Mouse (Mus musculus) CH12.LX (cell line): ENCODE measurements around the gene Brwd3. TPM values are rescaled to one million over a fixed set of nuclear protein-coding genes. Genes with fewer than 3 reads are reported as not detected.

Experiments used
- DNase-seq: peaks from one replicate; pipeline ENCODE4 v3.0.0-alpha.2; 2013; ENCODE audit errors: extremely low read depth
- H3K27ac ChIP-seq: 2 replicates; pipeline ENCODE4 v1.5.1; 2012; ENCODE audit warnings: low read depth, mild to moderate bottlenecking, control low read depth, moderate library complexity; ENCODE audit not compliant: insufficient read depth
- H3K27me3 ChIP-seq: replicated peaks from 2 replicates; pipeline ENCODE3; 2012; ENCODE audit warnings: inconsistent platforms
- H3K36me3 ChIP-seq, 2 experiments: replicated peaks in 1 of 2; 2 replicates each; pipeline versions ENCODE3 to v1.6.1; 2012; ENCODE audit warnings: inconsistent platforms in 1 of 2, low read length in 1 of 2, mild to moderate bottlenecking in 1 of 2, mixed read lengths in 1 of 2, moderate library complexity in 1 of 2; ENCODE audit not compliant: control insufficient read depth in 1 of 2, insufficient read depth in 1 of 2
- H3K4me1 ChIP-seq, 2 experiments: 2 replicates each; pipeline ENCODE4 v1.6.1; 2012; ENCODE audit warnings: inconsistent platforms in 1 of 2, moderate library complexity in 1 of 2; ENCODE audit not compliant: insufficient read depth in 2 of 2, control insufficient read depth in 1 of 2
- H3K4me2 ChIP-seq: 2 replicates; pipeline ENCODE4 v1.6.1; 2012; ENCODE audit warnings: low read depth, mild to moderate bottlenecking, control low read depth; ENCODE audit not compliant: poor library complexity, insufficient read depth, severe bottlenecking
- H3K4me3 ChIP-seq, 3 experiments: fragments of 150-350 bp in 1 of 3; sonication (generic) in 1 of 3; replicated peaks in 1 of 3; 2 replicates each; pipeline versions ENCODE3 to v1.5.1; 2011 to 2012; ENCODE audit warnings: low read depth in 2 of 3, low read length in 2 of 3, mild to moderate bottlenecking in 2 of 3, moderate library complexity in 2 of 3, control low read depth in 1 of 3, improper control_type of control experiment in 1 of 3, inconsistent platforms in 1 of 3, mixed read lengths in 1 of 3; ENCODE audit not compliant: poor library complexity in 1 of 3
- H3K79me2 ChIP-seq: replicated peaks from 2 replicates; pipeline ENCODE4 v1.6.1; 2012; ENCODE audit warnings: mild to moderate bottlenecking, moderate library complexity; ENCODE audit not compliant: control insufficient read depth, poor library complexity, insufficient read depth, severe bottlenecking; ENCODE audit errors: extremely low read depth
- H3K9ac ChIP-seq: 2 replicates; pipeline ENCODE4 v1.6.1; 2012; ENCODE audit warnings: low read depth, mild to moderate bottlenecking, control low read depth, moderate library complexity; ENCODE audit not compliant: insufficient read depth
- H3K9me3 ChIP-seq: replicated peaks from 2 replicates; pipeline ENCODE3; 2012; ENCODE audit warnings: low read length, inconsistent platforms, mixed read lengths
- BHLHE40 ChIP-seq: IDR thresholded peaks from 2 replicates; pipeline ENCODE4 v1.6.1; 2011; ENCODE audit warnings: mild to moderate bottlenecking, low read depth, low read length, improper control_type of control experiment
- CHD1 ChIP-seq: IDR thresholded peaks from 2 replicates; pipeline ENCODE4 v1.6.1; 2012; ENCODE audit warnings: low read depth, low read length, improper control_type of control experiment, inconsistent platforms
- CHD2 ChIP-seq: IDR thresholded peaks from 2 replicates; pipeline ENCODE4 v1.6.1; 2011; ENCODE audit warnings: low read length, improper control_type of control experiment
- CTCF ChIP-seq, 2 experiments: IDR thresholded peaks in 1 of 2; conservative IDR thresholded peaks in 1 of 2; 2 replicates each; pipeline ENCODE4 v1.5.1; 2011 to 2012; ENCODE audit warnings: low read depth in 2 of 2, low read length in 2 of 2, improper control_type of control experiment in 1 of 2, inconsistent platforms in 1 of 2, mild to moderate bottlenecking in 1 of 2, moderate library complexity in 1 of 2
- ELF1 ChIP-seq: IDR thresholded peaks from 2 replicates; pipeline ENCODE4 v1.6.1; 2014; ENCODE audit warnings: low read depth, mild to moderate bottlenecking, inconsistent platforms, low read length, improper control_type of control experiment
- EP300 ChIP-seq: IDR thresholded peaks from 2 replicates; pipeline ENCODE4 v1.6.1; 2011; ENCODE audit warnings: low read length, improper control_type of control experiment
- ETS1 ChIP-seq: conservative IDR thresholded peaks from 2 replicates; pipeline ENCODE4 v1.6.1; 2012; ENCODE audit warnings: low read depth, mild to moderate bottlenecking, inconsistent platforms, low read length, improper control_type of control experiment, moderate library complexity
- HCFC1 ChIP-seq: IDR thresholded peaks from 2 replicates; pipeline ENCODE4 v1.6.1; 2012; ENCODE audit warnings: low read depth, mild to moderate bottlenecking, inconsistent platforms, low read length, improper control_type of control experiment
- JUN ChIP-seq: IDR thresholded peaks from 2 replicates; pipeline ENCODE4 v1.6.1; 2011; ENCODE audit warnings: low read depth, mild to moderate bottlenecking, low read length, improper control_type of control experiment, moderate library complexity; ENCODE audit not compliant: insufficient read depth
- KAT2A ChIP-seq: IDR thresholded peaks from 2 replicates; pipeline ENCODE4 v1.6.1; 2012; ENCODE audit warnings: low read length, improper control_type of control experiment, inconsistent platforms; ENCODE audit not compliant: insufficient replicate concordance
- MAX ChIP-seq: IDR thresholded peaks from 2 replicates; pipeline ENCODE4 v1.6.1; 2011; ENCODE audit warnings: low read length, improper control_type of control experiment
- MAZ ChIP-seq: IDR thresholded peaks from 2 replicates; pipeline ENCODE4 v1.6.1; 2012; ENCODE audit warnings: low read depth, mild to moderate bottlenecking, inconsistent platforms, low read length, improper control_type of control experiment, moderate library complexity
- NELFE ChIP-seq: IDR thresholded peaks from 2 replicates; pipeline ENCODE4 v1.6.1; 2011; ENCODE audit warnings: low read depth, low read length, improper control_type of control experiment
- POLR2AphosphoS2 ChIP-seq: IDR thresholded peaks from 2 replicates; pipeline ENCODE4 v1.6.1; 2011; ENCODE audit warnings: low read depth, low read length, improper control_type of control experiment
- RAD21 ChIP-seq: IDR thresholded peaks from 2 replicates; pipeline ENCODE4 v1.6.1; 2011; ENCODE audit warnings: low read depth, mild to moderate bottlenecking, low read length, improper control_type of control experiment, moderate library complexity
- RCOR1 ChIP-seq: conservative IDR thresholded peaks from 2 replicates; pipeline ENCODE4 v1.6.1; 2012; ENCODE audit warnings: low read depth, mild to moderate bottlenecking, inconsistent platforms, low read length, improper control_type of control experiment
- SIN3A ChIP-seq: IDR thresholded peaks from 2 replicates; pipeline ENCODE4 v1.6.1; 2012; ENCODE audit warnings: low read length, improper control_type of control experiment, inconsistent platforms
- TCF12 ChIP-seq: IDR thresholded peaks from 2 replicates; pipeline ENCODE4 v1.6.1; 2014; ENCODE audit warnings: low read depth, mild to moderate bottlenecking, inconsistent platforms, low read length, improper control_type of control experiment
- ZC3H11A ChIP-seq: IDR thresholded peaks from 2 replicates; pipeline ENCODE4 v1.6.1; 2012; ENCODE audit warnings: low read depth, mild to moderate bottlenecking, inconsistent platforms, low read length, improper control_type of control experiment
- ZKSCAN1 ChIP-seq: IDR thresholded peaks from 2 replicates; pipeline ENCODE4 v1.6.1; 2012; ENCODE audit warnings: low read depth, inconsistent platforms, low read length, improper control_type of control experiment, borderline replicate concordance
- dilution Hi-C: fragments of 300-500 bp; cut with MboI; formaldehyde crosslinking; loops from 2 replicates; pipeline ENCODE4 v1.14.3; 2020; ENCODE audit warnings: low sequenced_read_pairs; ENCODE audit not compliant: extremely low pct_unique_long_range_greater_than_20kb, extremely low pct_ligation_motif_present
- in situ Hi-C: fragments of 300-500 bp; cut with MboI; formaldehyde crosslinking; loops from 3 replicates; pipeline ENCODE4 v1.14.3; 2019; ENCODE audit warnings: low sequenced_read_pairs, low pct_ligation_motif_present, low pct_unique_long_range_greater_than_20kb, mixed read lengths
- polyA plus RNA-seq: library from polyadenylated mRNA; unstranded; fragments of >175 nt; gene quantifications from 2 replicates; pipeline ENCODE4 v1.2.1, GENCODE M21; 2012; ENCODE audit warnings: low read depth; ENCODE audit not compliant: insufficient read length
- total RNA-seq, 2 experiments: library from RNA; depleted of rRNA; stranded (reverse); fragments of 300-350 nt in 1 of 2; fragments of >200 nt in 1 of 2; gene quantifications; 2 replicates each; pipeline ENCODE4 v1.2.3; 2012 to 2014

Brwd3 gene
- total and polyA plus RNA-seq, 3 experiments = 3.0 to 5.4 (median 3.3) TPM

DNA sequence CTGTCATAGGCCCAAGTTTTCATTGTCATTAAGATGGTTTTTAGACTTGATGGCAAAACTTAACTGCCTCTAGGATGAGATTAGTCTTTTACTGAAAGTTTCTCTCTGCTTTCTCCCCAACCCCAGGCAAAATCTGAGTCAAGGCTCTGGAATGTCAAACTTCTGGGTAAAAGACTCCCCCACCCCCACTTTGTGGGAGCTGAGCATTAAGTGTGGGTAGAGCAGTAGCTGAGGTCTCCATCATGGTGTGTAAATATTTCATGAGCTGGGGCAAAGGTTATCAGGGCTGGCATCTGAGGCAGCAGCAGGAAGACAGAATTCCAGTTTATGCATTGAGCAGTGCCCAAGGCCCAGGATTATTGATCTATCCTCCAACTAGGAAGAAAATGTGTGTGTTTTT is 102.4 kb downstream of the Brwd3 start:
- in situ Hi-C loops (no loop called here), dilution Hi-C loops (no loop called here)
- TF ChIP-seq NELFE (no peak), JUN (no peak), CHD2 (no peak), EP300 (no peak), POLR2AphosphoS2 (no peak), CHD1 (no peak), KAT2A (no peak), HCFC1 (no peak), RAD21 (no peak), TCF12 (no peak)
- no peaks in the 10 kb centered on the region for H3K79me2 ChIP-seq
- H3K27me3 ChIP-seq = no peaks in the 10 kb centered on the region
- no peak for DNase-seq
- no peaks in the 10 kb centered on the region for H3K9me3 ChIP-seq
- no peaks in the 10 kb centered on the region for H3K4me1 ChIP-seq
- no peak overlapping the region for H3K4me3 ChIP-seq
- no peak overlapping the region for H3K4me2 ChIP-seq
- no peak overlapping the region for H3K27ac ChIP-seq
- H3K9ac ChIP-seq = no peak overlapping the region
- H3K36me3 ChIP-seq = no peaks in the 10 kb centered on the region

DNA sequence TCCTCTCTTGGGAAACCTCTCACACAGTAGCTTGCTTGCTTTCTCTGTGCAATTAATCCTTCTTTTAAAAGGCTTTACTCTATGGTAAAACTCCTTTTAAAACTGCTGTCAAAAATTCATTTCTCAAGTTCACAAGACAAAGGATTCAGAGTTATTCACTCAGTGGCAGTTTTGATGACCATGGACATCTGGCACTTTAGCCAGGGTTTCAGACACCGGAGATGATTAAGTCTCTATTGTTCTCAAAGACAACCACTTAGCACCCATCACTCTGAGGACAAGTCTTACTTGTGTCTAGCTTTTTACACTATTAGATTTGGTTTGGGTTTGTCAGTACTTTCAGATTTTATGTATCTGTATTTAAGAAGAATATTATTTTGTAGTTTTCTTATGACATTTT is 104.6 kb downstream of the Brwd3 start:
- Histone ChIP-seq H3K27me3 (no peaks in the 10 kb centered on the region), H3K9me3 (no peaks in the 10 kb centered on the region)
- dilution Hi-C loops = no loop called here
- DNase-seq = no peak
- TF ChIP-seq CTCF (conservative IDR thresholded peaks at IDR 0.05 in 1 of 2, IDR thresholded peaks at IDR 0.05 in 1 of 2; ENCODE audit: low read depth in 2 of 2, low read length in 2 of 2) (no peak), HCFC1 (no peak)
- TF ChIP-seq, all 38 proteins: peak for 0
- H3K79me2 ChIP-seq = no peaks in the 10 kb centered on the region
- no peak overlapping the region for H3K4me2 ChIP-seq
- no peaks in the 10 kb centered on the region for H3K4me1 ChIP-seq
- no peak overlapping the region for H3K27ac ChIP-seq
- H3K36me3 ChIP-seq = no peaks in the 10 kb centered on the region
- H3K9ac ChIP-seq = no peak overlapping the region
- H3K4me3 ChIP-seq = no peak overlapping the region
- in situ Hi-C loops = no loop called here

DNA sequence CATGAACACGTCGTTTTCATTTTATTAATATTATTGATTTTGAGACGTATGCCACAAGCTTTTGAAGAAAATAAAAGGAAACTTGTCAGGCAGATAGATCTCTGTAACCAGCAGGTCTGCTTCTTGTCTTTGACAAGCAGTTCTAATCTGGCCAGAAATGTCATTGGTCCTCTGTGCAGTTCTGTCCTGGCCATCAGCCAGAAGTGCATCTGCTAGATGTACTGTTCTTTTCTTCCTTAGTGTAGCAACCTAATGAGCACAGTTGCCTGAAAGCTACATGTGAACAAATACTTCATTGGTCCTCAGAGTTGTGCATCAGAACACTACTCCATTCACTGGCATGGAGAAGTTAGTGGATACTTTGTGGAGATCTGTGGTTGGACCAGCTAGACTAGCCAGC is 105.1 kb downstream of the Brwd3 start:
- Histone ChIP-seq H3K9ac (no peak overlapping the region), H3K4me1 (no peaks in the 10 kb centered on the region), H3K4me2 (no peak overlapping the region), H3K36me3 (no peaks in the 10 kb centered on the region), H3K4me3 (no peak overlapping the region), H3K9me3 (no peaks in the 10 kb centered on the region)
- in situ Hi-C loops = no loop called here
- DNase-seq = no peak
- no peak for TF ChIP-seq SIN3A
- TF ChIP-seq ZC3H11A = no peak
- TF ChIP-seq POLR2AphosphoS2 = no peak
- TF ChIP-seq CHD1 = no peak
- TF ChIP-seq RAD21 = no peak
- no peak for TF ChIP-seq RCOR1
- TF ChIP-seq MAZ = no peak
- TF ChIP-seq BHLHE40 = no peak
- no peak for TF ChIP-seq MAX
- no peak for TF ChIP-seq ETS1
- TF ChIP-seq ELF1 = no peak
- TF ChIP-seq ZKSCAN1 = no peak
- no peak for TF ChIP-seq TCF12
- TF ChIP-seq, all 38 proteins: peak for 0
- no peaks in the 10 kb centered on the region for H3K79me2 ChIP-seq
- H3K27ac ChIP-seq = no peak overlapping the region
- H3K27me3 ChIP-seq = no peaks in the 10 kb centered on the region
- dilution Hi-C loops = no loop called here
